Mouse (Mus musculus): ENCODE data around the gene Lin28b.
A peak's percentile ranks its signal among the peaks of the same experiment; 100 is the strongest.
"Not testable (repeated sequence)": the region's sequence is repeated elsewhere in the genome, so short reads cannot be mapped to it uniquely, and the experiment has no call there.

Gene Lin28b

GRCm38 (mm10) chr10:45410624-45411341, 75.4 kb downstream of the Lin28b start:
- no peak for DNase-seq

- DNase-seq: no peak
Measured at GRCm38 (mm10) chr10:45399702-45400243, 86.4 kb downstream of the Lin28b start.

GRCm38 (mm10) chr10:45398211-45398610, 88.0 kb downstream of the Lin28b start:
- DNase-seq: no peak

- DNase-seq: no peak
Measured at GRCm38 (mm10) chr10:45382637-45382958, 103.6 kb downstream of the Lin28b start.

- DNase-seq: no peak
Measured at GRCm38 (mm10) chr10:45381937-45382636, 104.1 kb downstream of the Lin28b start.

GRCm38 (mm10) chr10:45378269-45378668, 107.9 kb downstream of the Lin28b start:
- DNase-seq: no peak

- DNase-seq: peak; percentile 50 to 72
Measured at GRCm38 (mm10) chr10:45372994-45373692, 113.1 kb downstream of the Lin28b start.

GRCm38 (mm10) chr10:45370545-45370944, 115.7 kb downstream of the Lin28b start:
- no peak for DNase-seq

GRCm38 (mm10) chr10:45369639-45370038, 116.6 kb downstream of the Lin28b start:
- no peak for DNase-seq

GRCm38 (mm10) chr10:45366987-45367705, 119.0 kb downstream of the Lin28b start:
- DNase-seq: no peak

- peak in 1 of 2 experiments; percentile 3 for DNase-seq
Measured at GRCm38 (mm10) chr10:45363396-45363795, 122.8 kb downstream of the Lin28b start.

- no peak for DNase-seq
Measured at GRCm38 (mm10) chr10:45356091-45356490, 130.1 kb downstream of the Lin28b start.

GRCm38 (mm10) chr10:45348143-45348542, 138.1 kb downstream of the Lin28b start:
- not testable (repeated sequence) for DNase-seq

- no peak for DNase-seq
Measured at GRCm38 (mm10) chr10:45345217-45345616, 141.0 kb downstream of the Lin28b start.

GRCm38 (mm10) chr10:45344381-45344780, 141.8 kb downstream of the Lin28b start:
- DNase-seq: no peak

GRCm38 (mm10) chr10:45339106-45339505, 147.1 kb downstream of the Lin28b start:
- no peak for DNase-seq

- peak in 1 of 2 experiments; percentile 6 for DNase-seq
Measured at GRCm38 (mm10) chr10:45335434-45336422, 150.5 kb downstream of the Lin28b start, which contains the start of gene Bves. Bves (plus strand) TSS chr10:45335772.

- DNase-seq: no peak
Measured at GRCm38 (mm10) chr10:45334925-45335324, 151.3 kb downstream of the Lin28b start.

- DNase-seq: no peak
Measured at GRCm38 (mm10) chr10:45328196-45329000, 157.8 kb downstream of the Lin28b start.
